Mouse (Mus musculus) spleen, postnatal 4 days (tissue): ENCODE results near the gene Als2cr12.
"Not testable (repeated sequence)": the region's sequence is repeated elsewhere in the genome, so short reads cannot be mapped to it uniquely, and the experiment has no call there.

Source experiments
- DNase-seq, 2 experiments: peaks; one replicate each; pipeline ENCODE4 v3.0.0; 2022; ENCODE audit warnings: low spot score in 2 of 2

The Als2cr12 gene

DNA sequence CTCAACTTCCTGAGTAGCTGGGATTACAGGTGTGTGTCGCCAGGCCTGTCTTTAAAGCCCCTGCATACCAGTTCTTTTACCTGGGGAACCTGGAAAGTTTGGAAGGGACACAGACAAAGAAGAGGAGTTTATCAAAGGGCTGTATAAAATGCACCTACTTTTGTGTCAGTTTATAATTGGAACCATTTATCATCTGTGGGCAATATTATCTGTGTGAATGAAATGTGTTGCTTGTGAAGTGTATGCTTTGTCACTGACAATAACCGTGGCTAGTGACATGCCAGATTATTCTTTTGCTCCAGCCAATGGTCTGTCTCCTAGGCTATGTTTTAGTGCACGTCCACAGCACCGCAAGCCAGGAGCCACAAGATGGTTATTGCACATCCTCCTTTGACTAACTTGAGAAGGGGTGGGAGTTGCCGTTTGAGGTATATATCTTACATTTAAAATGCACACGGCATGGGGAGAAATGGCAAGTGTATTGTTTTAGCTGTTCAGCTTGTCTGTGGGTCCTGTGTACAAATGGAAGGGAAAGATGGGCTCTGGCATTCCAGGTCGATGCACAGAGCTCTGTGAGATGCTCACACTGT, 23.7 kb upstream of the Als2cr12 start:
- DNase-seq = no peak

DNA sequence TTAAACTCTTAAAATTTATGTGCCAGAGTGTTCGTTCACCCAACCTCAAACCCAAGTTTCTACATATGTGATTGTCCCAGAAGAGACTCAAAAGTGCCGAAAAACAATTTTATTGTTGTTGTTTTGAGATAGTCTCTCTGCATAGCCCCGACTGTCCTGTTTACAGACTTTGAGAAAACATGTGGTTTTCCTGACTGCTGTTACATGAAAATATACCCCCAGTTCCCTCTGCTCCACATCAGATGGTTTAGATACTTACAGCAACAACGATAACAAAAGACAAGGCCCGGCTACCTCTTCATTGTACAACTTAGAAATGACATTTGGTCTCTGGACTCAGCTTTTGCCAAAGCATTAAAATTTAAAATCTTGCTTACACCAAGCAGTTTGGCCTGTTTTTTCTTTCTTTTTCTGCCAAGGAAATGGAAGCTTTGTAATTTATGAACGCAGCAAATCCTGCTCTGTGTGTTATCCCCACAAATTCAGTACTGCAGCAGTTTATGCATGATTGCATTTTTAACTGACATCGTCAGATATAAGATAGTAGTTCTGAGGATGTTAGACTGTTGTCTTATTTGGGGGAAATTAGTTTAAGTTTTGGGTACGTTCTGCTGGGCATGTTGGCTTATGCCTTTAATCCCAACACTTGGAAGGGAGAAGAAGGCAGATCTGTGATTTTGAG, 21.9 kb upstream of the Als2cr12 start:
- DNase-seq = no peak

GRCm38 (mm10) chr1:58716883-58717220, 21.1 kb upstream of the Als2cr12 start:
- DNase-seq = no peak

- DNase-seq = no peak
These were observed 20.5 kb upstream of the Als2cr12 start for GRCm38 (mm10) chr1:58716162-58716882.

DNA sequence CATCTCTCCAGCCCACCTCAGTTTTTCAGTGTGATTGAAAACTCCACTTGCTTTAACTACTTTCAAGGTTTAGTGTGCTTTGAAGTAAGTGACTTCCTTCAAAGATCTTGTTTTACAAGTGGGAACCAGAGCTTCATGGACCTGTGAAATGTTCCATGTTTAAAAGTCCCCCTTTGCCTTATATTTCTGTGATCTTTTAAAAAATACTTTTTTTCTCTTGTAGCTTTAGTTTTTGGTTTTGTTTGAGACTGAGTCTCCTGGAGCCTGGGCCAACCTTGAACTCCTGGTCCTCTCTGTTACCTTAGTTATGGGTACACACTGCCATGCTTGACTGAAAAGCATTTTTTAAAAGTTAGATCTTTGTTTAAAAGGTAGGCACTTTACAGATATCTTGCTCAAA, 19.7 kb upstream of the Als2cr12 start:
- no peak for DNase-seq

- no peak for DNase-seq
These were observed 18.6 kb upstream of the Als2cr12 start for GRCm38 (mm10) chr1:58714361-58714760.

DNA sequence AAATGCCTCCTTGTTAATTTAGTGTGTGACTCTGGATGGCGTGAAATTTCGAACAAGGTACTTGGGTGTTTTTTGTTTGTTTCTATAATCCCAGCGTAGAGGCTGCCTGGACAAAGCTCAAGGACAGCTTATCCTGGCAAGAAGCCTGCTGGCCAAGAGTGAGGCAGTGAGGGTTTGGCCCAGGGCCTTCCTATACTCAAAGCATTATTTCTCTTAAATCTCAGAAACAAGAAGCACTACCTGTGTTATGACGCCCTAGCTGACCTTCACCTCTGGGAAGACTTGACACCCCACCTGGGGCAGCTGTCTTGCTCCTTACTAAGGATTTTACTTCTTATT, 18.1 kb upstream of the Als2cr12 start:
- no peak for DNase-seq

DNA sequence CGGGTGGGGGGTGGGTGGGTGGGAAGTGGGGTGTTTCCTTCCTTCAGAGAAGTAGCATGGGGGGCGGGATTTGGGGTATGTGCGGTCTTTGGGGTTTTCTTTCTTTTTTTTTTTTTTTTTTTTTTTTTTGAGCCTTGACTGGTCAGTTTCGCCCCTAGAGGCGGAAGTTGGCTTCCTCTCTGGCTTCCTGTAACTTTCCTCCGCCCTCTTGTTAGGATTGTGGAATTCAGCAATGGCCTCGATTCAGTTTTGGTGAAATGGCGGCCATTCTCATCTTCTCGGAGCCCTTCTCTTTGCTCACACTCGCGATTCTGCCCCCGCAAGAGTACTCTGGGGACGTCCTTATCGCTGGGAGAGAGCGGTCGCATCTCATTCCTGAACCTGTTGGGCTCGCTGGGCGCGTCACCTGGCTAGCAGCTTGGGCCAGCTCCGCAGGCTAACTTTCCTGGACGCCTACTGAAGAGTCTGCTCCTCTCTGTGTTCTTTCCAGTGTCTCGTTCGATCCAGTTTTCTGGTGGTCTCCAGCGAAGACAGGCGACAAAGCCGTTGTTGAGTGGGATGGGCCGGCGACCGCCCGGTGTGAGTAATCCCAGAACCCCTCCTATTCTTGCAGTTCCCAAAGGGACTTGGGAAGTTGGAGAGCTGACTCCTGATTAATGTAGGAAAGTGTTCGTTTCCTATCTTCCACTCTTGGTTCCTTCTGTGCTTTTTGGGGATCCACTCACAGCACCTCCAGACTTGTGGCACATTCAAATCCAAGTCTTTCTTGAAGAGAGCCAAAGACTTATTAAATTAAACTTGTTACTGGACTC, 17.5 kb upstream of the Als2cr12 start:
- DNase-seq = peak; percentile 42 to 75

DNA sequence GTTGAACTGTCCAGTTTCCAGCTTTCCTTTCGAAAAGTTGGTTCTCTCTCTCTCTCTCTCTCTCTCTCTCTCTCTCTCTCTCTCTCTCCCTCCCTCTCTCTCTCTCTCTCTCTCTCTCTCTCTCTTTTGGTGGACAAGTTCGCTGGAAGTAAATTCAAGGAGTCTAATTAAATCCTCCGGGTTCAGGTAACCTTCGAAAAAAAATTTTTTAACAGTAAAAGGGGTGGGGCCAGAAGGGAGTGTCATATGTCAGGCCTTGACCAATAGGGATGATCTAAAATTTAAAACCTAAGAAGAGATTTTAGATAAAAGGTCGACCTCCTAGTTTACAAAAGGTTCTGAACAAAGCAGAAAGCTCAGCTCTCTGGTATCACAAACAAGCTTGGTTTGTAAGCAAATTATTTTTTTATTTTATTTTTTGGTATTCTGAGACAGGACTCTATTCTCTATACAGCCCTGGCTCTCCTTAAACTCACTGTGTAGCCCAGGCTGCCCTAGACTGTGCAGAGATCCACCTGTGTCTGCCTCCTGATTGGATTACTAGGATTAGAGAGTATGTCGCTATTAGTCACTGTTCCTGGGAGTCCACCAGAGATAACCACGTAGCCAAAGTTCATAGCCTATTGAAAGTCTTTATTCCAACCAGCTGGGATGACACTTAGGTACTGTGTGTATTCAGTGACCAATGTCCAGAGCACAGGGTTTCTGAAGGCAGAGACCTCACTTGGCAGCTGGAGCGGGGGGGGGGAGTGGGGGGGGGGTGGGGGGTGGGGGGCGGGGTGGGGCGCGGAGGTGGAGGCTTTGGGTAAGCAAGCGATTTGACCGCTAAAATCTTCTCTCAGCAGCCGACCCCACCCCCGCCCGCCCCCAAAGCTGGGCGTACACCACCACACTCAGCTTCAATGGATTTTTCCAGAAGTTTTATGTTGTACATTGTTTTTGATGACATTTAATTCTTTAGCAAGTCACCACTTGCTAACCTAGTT, 16.6 kb upstream of the Als2cr12 start:
- peak in 1 of 2 experiments; percentile 44 for DNase-seq

DNA sequence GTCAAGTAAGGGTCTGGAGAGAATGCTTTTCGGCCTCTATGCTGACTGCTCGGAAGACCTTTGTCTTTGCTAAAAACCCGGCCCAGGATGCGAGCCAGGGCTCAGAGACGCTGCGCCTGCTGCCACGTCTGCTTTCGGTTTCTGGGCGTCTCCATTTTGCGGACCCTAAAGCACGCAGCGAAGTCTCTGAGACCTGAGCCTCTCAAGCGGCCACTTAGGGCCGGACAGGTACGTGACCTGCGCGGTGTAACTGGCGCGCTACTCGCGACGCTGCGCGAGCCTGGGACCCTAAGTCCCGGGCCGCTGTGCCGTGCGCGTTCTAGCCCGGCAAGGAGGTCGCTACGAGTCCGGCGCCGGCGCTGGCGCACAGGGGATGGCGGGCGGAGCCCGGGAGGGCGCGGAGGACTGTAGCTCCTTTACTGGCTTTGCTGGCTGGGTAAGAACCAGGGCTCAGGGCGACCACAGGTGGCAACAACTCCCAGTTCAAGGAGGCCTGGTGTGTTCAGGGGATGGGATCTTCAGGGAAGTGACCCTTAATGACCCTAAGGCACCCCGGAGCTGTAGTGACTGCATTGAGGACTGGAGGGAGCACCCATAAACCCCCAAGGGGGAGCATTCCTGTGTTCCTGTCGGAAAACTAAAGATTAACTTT, 15.7 kb upstream of the Als2cr12 start, which contains the start of gene Cflar:
Cflar (plus strand) TSS at position 144 of the 652 bp plus-strand sequence.
- DNase-seq = peak; percentile 69 to 87

DNA sequence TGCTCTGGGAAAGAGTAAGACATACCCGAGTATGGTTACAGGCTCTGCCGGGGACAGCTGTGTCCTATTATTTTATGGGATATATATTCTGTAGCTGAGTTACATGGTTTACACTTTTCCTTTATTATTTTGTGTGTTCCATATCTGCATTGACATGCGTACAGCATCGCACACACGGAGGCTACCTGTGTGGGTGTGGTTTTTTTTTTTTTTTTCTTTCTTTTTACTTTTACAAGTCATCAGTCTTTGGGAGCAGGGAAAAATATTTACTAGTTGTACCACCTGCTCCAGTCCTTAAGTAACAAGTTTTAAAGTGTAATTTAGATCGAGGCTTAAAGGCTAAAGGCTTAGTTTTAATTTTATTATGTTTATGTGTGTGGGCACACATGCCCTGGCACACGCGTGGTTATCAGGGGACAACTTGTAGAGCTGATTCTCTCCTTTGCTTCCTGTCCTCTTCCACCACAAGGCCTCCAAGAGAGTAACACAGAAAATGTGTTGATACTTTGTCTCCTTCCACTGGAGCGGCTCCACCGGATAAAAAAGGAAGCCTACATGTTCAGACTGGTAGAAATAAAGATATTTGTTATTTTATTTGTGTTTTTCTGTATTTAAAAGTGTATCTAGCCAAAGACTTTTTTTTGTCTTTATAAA, 15.0 kb upstream of the Als2cr12 start:
- peak; percentile 21 to 41 for DNase-seq

- not testable (repeated sequence) for DNase-seq
These were observed 14.3 kb upstream of the Als2cr12 start for GRCm38 (mm10) chr1:58710043-58710442.

DNA sequence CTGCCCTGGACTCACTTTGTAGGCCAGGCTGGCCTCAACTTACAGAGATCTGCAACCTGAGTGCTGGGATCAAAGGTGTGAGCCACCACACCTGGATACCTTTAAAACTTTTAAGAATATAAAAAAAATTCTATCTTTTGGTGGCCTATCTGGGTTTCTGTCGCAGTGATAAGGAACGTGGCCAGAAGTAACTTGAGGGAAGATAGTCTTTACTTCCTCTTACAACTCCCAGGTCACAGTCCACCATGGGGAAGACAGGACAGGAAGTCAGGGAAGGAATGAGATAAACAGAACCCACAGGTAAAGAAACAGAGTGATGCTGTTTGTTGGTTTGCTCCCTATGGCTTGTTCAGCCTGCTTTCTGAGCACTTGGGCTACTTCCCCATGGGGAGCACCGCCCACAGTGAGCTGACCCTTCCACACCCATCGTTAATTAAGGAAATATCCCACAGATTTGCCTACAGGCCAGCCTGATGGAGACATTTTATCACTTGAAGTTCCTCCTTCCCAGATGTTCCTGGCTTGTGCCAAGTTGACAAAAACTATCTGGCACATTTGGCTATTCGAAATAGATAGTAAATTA, 4.9 kb upstream of the Als2cr12 start:
- not testable (repeated sequence) for DNase-seq

GRCm38 (mm10) chr1:58699988-58700387, 4.2 kb upstream of the Als2cr12 start:
- no peak for DNase-seq

DNA sequence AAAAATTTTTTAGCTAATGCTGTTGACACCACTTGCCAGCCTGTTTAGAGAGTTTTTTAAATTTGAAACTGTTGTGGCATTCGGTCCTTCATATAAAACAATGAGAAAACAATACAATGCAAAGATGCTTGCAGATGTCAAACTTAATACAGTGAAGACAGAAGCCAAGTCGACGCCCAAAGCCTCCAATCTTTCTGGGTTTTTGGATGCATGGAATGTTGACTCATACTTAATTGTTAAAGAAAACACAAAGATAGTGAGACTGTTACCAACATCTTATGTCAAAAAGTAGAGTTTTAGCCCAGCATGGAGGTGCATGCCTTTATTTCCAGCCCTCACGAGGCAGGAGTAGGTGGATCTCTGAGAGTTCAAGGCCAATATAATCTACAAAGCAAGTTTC, 3.0 kb upstream of the Als2cr12 start:
- DNase-seq = no peak

DNA sequence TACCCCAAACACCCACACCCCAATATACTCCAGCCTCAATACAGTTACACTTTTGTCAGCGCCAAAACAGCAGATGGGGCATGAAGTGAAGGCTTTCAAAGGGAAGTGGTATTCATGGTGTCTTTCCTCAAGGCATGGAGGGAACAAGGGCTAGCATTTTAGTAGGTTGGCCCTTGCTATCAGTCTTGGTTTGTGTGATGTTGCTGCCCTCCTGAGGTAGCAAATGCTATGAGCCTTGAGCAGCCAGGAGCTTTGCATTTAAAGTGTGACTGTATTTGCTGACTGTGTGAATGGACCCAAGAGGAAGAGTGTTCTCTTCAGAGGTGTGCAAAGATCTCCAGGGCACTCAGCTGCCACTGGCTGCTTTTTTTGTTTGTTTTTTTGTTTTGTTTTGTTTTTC, 1.8 kb upstream of the Als2cr12 start:
- DNase-seq = peak in 1 of 2 experiments; percentile 52

GRCm38 (mm10) chr1:58693696-58694095, 2.1 kb downstream of the Als2cr12 start:
- DNase-seq = no peak

DNA sequence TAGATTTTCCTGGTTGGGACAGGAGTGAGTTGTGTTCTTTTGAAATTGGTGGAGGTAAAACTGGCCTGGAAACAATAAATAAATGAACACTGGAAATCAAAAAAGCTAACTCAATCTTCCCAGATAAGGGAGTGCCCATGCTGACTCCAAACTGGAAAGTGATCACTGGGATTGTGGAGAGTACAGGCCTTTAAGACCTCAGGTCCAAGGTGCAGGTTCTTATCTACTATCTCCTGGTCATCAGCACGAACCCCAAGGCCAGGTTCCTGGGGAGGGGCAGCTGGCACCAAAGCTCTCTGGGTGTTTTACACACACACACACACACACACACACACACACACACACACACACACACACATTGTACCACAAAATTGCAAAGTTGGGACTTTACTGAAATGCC, 4.1 kb downstream of the Als2cr12 start:
- DNase-seq = not testable (repeated sequence)

DNA sequence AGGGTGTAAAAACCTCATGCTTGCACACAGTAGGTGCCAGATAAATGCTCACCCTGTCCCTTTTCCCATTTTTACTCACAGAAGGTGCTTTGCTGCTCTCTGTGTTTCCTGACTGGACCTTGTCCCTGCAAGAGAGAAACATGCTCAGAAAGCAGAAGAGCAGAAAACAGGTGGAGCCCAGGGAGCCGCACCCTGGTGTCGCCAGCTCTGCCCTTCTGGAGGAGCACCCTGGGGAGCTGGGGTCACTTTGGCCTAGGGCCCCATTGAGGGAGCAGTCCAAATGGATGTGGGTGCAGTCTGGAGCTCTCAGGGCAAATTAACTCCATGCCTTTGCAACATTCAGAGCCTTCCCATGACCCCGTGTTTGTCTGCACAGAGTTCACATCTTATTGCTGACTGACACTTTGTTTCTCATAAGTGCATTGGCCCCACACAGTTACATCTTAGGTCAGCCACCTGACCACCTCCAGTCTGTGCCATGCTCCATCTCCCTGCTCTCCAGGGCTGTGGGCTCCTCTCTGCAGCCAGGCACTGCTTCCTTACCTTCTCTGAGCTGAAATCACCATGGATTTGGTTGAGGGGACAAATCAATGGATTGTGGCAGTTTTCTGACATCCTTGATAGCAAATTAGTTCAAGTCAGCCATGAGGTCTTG, 4.8 kb downstream of the Als2cr12 start:
- DNase-seq = peak in 1 of 2 experiments; percentile 34
